Comparison of ENCODE assay signal across 18 mouse cellular contexts in genomic region chr2:99692713-99693112, GRCm38 (mm10).
DNase-seq lines count a peak whose midpoint lies in the region; TF ChIP-seq lines count a peak whose summit lies in the region.
"Had no signal": no experiment of that assay in that cellular context is flagged by ENCODE, and none has a peak within 500 bp of the region (broad histone marks: within the 10 kb centered on the region; RNA-seq: fewer than 3 reads in every experiment).

No protein-coding gene starts in this region.

- TF ChIP-seq RAD21 in CH12.LX (IDR thresholded peaks at IDR 0.05; ENCODE audit: low read depth, low read length) = no peak

- H3K27me3 ChIP-seq in CH12.LX (replicated peaks) = no peaks in the 10 kb centered on the region
- H3K27me3 ChIP-seq: Patski had no signal

- H3K4me1 ChIP-seq in CH12.LX (ENCODE audit: control insufficient read depth in 1 of 2, insufficient read depth in 2 of 2) (no peaks in the 10 kb centered on the region), ES-E14 (ENCODE audit: control insufficient read depth in 2 of 2, insufficient read depth in 2 of 2, low read length in 2 of 2, poor library complexity in 1 of 2) (no peaks in the 10 kb centered on the region)

- dilution Hi-C loops in CH12.LX (cut with MboI; ENCODE audit: extremely low pct_ligation_motif_present, extremely low pct_unique_long_range_greater_than_20kb, low sequenced_read_pairs) = no loop called here

- no peak overlapping the region for H3K4me2 ChIP-seq in CH12.LX (ENCODE audit: insufficient read depth, low read depth, poor library complexity, severe bottlenecking)

- peaks cover 9% of the 10 kb centered on the region for H3K9me3 ChIP-seq in CH12.LX (replicated peaks; ENCODE audit: low read length)
- H3K9me3 ChIP-seq in ES-E14 (ENCODE audit: control insufficient read depth, insufficient read depth, low read depth, low read length) = no peaks in the 10 kb centered on the region
- H3K9me3 ChIP-seq: G1E had no signal

- no peak for TF ChIP-seq POLR2A in CH12.LX (IDR thresholded peaks at IDR 0.05; ENCODE audit: low read depth, low read length)

- no peak for TF ChIP-seq EP300 in CH12.LX (IDR thresholded peaks at IDR 0.05; ENCODE audit: low read length)

- no peak overlapping the region for H3K9ac ChIP-seq in CH12.LX (ENCODE audit: insufficient read depth, low read depth)
- H3K9ac ChIP-seq in ES-E14 (ENCODE audit: insufficient read depth, low read depth, low read length, poor library complexity, severe bottlenecking) = no peak overlapping the region

- in situ Hi-C loops in CH12.LX (cut with MboI; ENCODE audit: low pct_ligation_motif_present, low pct_unique_long_range_greater_than_20kb, low sequenced_read_pairs) = no loop called here
- in situ Hi-C loops in ES-E14 (cut with MboI; ENCODE audit: low sequenced_read_pairs in 2 of 2, unreplicated experiment in 2 of 2) = no loop called here

- no peaks in the 10 kb centered on the region for H3K79me2 ChIP-seq in CH12.LX (replicated peaks; ENCODE audit: control insufficient read depth, extremely low read depth, insufficient read depth, poor library complexity, severe bottlenecking)

- no peak overlapping the region for H3K27ac ChIP-seq in CH12.LX (ENCODE audit: insufficient read depth, low read depth)
- H3K27ac ChIP-seq in ES-E14 (ENCODE audit: insufficient read depth, low read depth, low read length, poor library complexity, severe bottlenecking) = no peak overlapping the region

- DNase-seq in CH12.LX (ENCODE audit: extremely low read depth) = no peak
- no peak for DNase-seq in ES-E14 (ENCODE audit: low read depth, low spot score)
- DNase-seq in embryo, embryonic 9.5 days (ENCODE audit: extremely low spot score) = no peak
- DNase-seq in B cell, adult 2 months = no peak
- DNase-seq: adrenal gland, adult 2 months; adrenal gland, adult 8-10 months; adrenal gland, postnatal 10 days; adrenal gland, postnatal 14 days; adrenal gland, postnatal 25 days; adrenal gland, postnatal 36 days; cerebellum, adult 11 months; cerebellum, adult 11-12 months; cerebellum, adult 18-20 months; cerebellum, adult 2 months; cerebellum, adult 8-10 months; cerebellum, adult 9-10 months had no signal

- no peak for TF ChIP-seq CTCF in CH12.LX (conservative IDR thresholded peaks at IDR 0.05 in 1 of 2, IDR thresholded peaks at IDR 0.05 in 1 of 2; ENCODE audit: low read depth in 2 of 2, low read length in 2 of 2)

- H3K4me3 ChIP-seq in CH12.LX (replicated peaks in 1 of 3; ENCODE audit: low read depth in 2 of 3, low read length in 2 of 3, poor library complexity in 1 of 3) (no peak overlapping the region), ES-E14 (ENCODE audit: insufficient read depth in 1 of 2, low read depth in 1 of 2, low read length in 2 of 2, poor library complexity in 1 of 2, severe bottlenecking in 1 of 2) (no peak overlapping the region)

- H3K36me3 ChIP-seq in CH12.LX (replicated peaks in 1 of 2; ENCODE audit: control insufficient read depth in 1 of 2, insufficient read depth in 1 of 2, low read length in 1 of 2) (no peaks in the 10 kb centered on the region), ES-E14 (ENCODE audit: control insufficient read depth, insufficient read depth, low read length, poor library complexity, severe bottlenecking) (no peaks in the 10 kb centered on the region)
- H3K36me3 ChIP-seq: G1E had no signal

TF ChIP-seq in CH12.LX, 34 proteins besides CTCF, POLR2A, EP300 and RAD21:
- TF ChIP-seq RCOR1 (conservative IDR thresholded peaks at IDR 0.05; ENCODE audit: low read depth, low read length) (no peak), MAFK (IDR thresholded peaks at IDR 0.05; ENCODE audit: insufficient replicate concordance, low read length) (peak; percentile 53; the same call in 1 of the 2 replicates), CHD2 (IDR thresholded peaks at IDR 0.05; ENCODE audit: low read length) (no peak), TCF12 (IDR thresholded peaks at IDR 0.05; ENCODE audit: low read depth, low read length) (no peak)
TF ChIP-seq in CH12.LX: peak in this region for 1.

TF ChIP-seq in ES-E14, 5 proteins besides CTCF, POLR2A, EP300 and RAD21:
- no peak for TF ChIP-seq HCFC1 (IDR thresholded peaks at IDR 0.05; ENCODE audit: borderline replicate concordance, insufficient read depth, low read length)
- TF ChIP-seq CHD2 (IDR thresholded peaks at IDR 0.05; ENCODE audit: low read depth, low read length) = no peak
- no peak for TF ChIP-seq ZC3H11A (IDR thresholded peaks at IDR 0.05; ENCODE audit: borderline replicate concordance, low read depth, low read length)
- peak; percentile 55; the same call in 1 of the 2 replicates for TF ChIP-seq MAFK (IDR thresholded peaks at IDR 0.05; ENCODE audit: insufficient read depth, low read depth, low read length)
- TF ChIP-seq ZNF384 (IDR thresholded peaks at IDR 0.05; ENCODE audit: low read depth, low read length) = no peak
